Mouse (Mus musculus) ES-Bruce4 (cell line): Measurements from ENCODE around the gene Apoc4. TPM values are rescaled to one million over a fixed set of nuclear protein-coding genes. Genes with fewer than 3 reads are reported as not detected.

ENCODE experiments used
- H3K27ac ChIP-seq: 2 replicates; pipeline ENCODE4 v1.5.1; 2012; ENCODE audit warnings: low read length, inconsistent platforms; ENCODE audit not compliant: insufficient read depth
- H3K27me3 ChIP-seq: 2 replicates; pipeline ENCODE4 v1.6.1; 2012; ENCODE audit warnings: mild to moderate bottlenecking, low read length, inconsistent platforms; ENCODE audit not compliant: control insufficient read depth, poor library complexity, insufficient read depth, severe bottlenecking
- H3K36me3 ChIP-seq: 2 replicates; pipeline ENCODE4 v1.6.1; 2012; ENCODE audit warnings: inconsistent platforms, mild to moderate bottlenecking, low read length, moderate library complexity; ENCODE audit not compliant: control insufficient read depth, poor library complexity, insufficient read depth, severe bottlenecking
- H3K4me1 ChIP-seq: one replicate; pipeline ENCODE4 v1.8.1; 2011; ENCODE audit warnings: low read length; ENCODE audit not compliant: control insufficient read depth, insufficient read depth
- H3K4me3 ChIP-seq: 2 replicates; pipeline ENCODE4 v1.5.1; 2011; ENCODE audit warnings: low read depth, mild to moderate bottlenecking, low read length
- H3K9ac ChIP-seq: 2 replicates; pipeline ENCODE4 v1.6.1; 2012; ENCODE audit warnings: low read depth, mild to moderate bottlenecking, inconsistent platforms; ENCODE audit not compliant: poor library complexity, severe bottlenecking
- H3K9me3 ChIP-seq: replicated peaks from 2 replicates; pipeline ENCODE4 v1.6.1; 2012; ENCODE audit warnings: mild to moderate bottlenecking, low read length, inconsistent platforms; ENCODE audit not compliant: control insufficient read depth, poor library complexity, insufficient read depth, severe bottlenecking
- CTCF ChIP-seq: IDR thresholded peaks from one replicate; pipeline ENCODE4 v1.8.1; 2011; ENCODE audit warnings: low read depth, low read length
- EP300 ChIP-seq: IDR thresholded peaks from 2 replicates; pipeline ENCODE4 v1.6.1; 2011; ENCODE audit warnings: low read depth, low read length; ENCODE audit not compliant: insufficient read depth
- POLR2A ChIP-seq: IDR thresholded peaks from one replicate; pipeline ENCODE4 v1.8.1; 2011; ENCODE audit warnings: low read length; ENCODE audit not compliant: insufficient read depth
- polyA plus RNA-seq: library from polyadenylated mRNA; stranded (reverse); fragments of >200 nt; gene quantifications from 2 replicates; pipeline ENCODE4 v1.2.4, GENCODE M21; 2011; ENCODE audit warnings: low read depth; ENCODE audit not compliant: missing spikeins, insufficient read depth, insufficient read length

Apoc4 gene
- polyA plus RNA-seq, 1 experiment = 1.1 TPM

DNA sequence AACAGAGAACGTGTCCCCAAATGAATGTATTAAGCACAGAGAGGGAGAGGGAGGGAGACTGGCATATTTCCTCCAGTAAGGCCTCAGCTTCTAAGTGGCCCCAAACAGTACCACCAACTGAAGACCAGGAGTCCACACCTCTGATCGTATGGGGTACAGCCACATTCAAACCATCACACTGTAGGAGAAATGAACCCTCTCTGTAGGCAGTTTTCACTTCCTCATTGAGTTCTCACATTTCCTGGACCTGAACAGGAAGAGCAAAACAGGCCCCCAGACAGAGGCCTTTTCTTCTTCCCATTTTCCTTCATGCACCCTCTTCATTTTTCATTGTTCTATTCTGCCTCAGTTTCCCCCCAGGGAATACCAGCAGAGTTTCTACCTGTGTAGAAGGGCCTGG is 13.8 kb downstream of the Apoc4 start:
- Histone ChIP-seq H3K4me3 (no peak overlapping the region), H3K9ac (no peak overlapping the region), H3K36me3 (no peaks in the 10 kb centered on the region), H3K27me3 (no peaks in the 10 kb centered on the region), H3K9me3 (no peaks in the 10 kb centered on the region), H3K27ac (no peak overlapping the region), H3K4me1 (no peaks in the 10 kb centered on the region)
- TF ChIP-seq CTCF = no peak
- no peak for TF ChIP-seq POLR2A
- no peak for TF ChIP-seq EP300

DNA sequence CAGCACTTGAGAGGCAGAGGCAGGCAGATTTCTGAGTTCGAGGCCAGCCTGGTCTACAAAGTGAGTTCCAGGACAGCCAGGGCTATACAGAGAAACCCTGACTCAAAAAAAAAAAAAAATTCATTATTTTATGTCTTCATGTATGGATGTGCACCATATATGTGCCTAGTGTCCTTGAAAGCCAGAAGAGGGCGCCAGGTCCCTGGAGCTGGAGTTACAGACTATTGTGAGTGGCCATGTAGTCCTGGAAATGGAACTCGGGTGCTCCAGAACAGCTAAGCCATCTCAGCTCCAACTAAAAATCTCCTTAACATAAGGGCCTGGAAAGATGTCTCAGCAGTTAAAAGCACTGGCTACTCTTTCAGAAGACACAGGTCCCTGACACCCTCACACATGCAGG is 14.5 kb downstream of the Apoc4 start:
- Histone ChIP-seq H3K9me3 (no peaks in the 10 kb centered on the region), H3K4me1 (no peaks in the 10 kb centered on the region), H3K27me3 (no peaks in the 10 kb centered on the region), H3K36me3 (peaks cover 3% of the 10 kb centered on the region; the same call in 1 of the 2 replicates), H3K9ac (no peak overlapping the region), H3K27ac (no peak overlapping the region), H3K4me3 (no peak overlapping the region)
- no peak for TF ChIP-seq EP300
- TF ChIP-seq CTCF = peak; percentile 47

DNA sequence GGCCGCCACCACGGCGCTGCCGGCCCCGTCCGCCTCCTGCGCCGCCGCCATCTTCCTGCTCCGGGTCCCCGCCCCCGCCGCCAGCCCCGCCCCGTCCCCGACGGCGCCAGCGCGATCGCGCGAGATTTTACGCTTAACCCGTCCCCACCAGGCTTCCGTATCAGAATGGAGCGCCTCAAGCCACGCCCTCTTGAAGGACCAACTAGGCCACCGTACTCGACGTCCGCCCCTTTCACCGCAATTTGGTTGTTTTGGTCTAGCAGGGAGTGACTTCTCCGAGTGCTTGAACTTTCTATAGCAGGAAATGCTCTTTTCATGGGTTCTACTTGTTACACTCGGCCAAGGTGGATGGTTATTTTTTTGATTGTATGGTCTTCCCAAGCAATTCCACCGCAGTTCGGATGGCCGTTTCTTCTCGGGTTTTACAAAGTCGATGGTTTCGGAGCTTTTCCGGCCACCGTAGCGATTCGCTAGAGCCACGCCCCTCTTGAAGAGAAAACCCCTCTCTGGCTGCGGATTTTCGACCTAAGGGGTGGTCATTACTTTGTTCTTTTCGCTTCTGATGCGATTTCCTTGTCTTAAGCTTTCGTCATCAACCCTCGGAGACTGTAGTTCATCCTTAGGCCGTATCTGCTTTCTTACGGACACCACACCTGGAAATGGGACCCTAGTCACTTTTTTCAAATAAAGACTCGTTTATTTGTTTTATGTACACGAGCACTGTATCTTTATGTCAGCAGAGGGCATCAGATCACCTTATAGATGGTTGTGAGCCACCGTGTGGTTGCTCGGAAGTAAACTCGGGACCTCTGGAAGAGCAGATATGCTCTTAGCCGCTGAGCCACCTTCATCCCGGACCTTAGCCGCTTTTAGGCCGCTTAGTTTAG is 16.1 kb downstream of the Apoc4 start, which contains the start of gene Clptm1:
Gene Clptm1, minus strand, starts transcription at position 79 of the 887 bp plus-strand sequence.
- H3K4me1 ChIP-seq = no peaks in the 10 kb centered on the region
- H3K9ac ChIP-seq = peak within 1 kb of the TSS; percentile 99
- peaks cover 6% of the 10 kb centered on the region for H3K36me3 ChIP-seq
- H3K27me3 ChIP-seq = no peaks in the 10 kb centered on the region
- peak within 1 kb of the TSS; percentile 99 for H3K4me3 ChIP-seq
- peak within 1 kb of the TSS; percentile 95 for H3K27ac ChIP-seq
- TF ChIP-seq POLR2A = no peak
- peak; percentile 43 for TF ChIP-seq CTCF
- H3K9me3 ChIP-seq = no peaks in the 10 kb centered on the region

- Histone ChIP-seq H3K27ac (no peak overlapping the region), H3K9me3 (no peaks in the 10 kb centered on the region), H3K36me3 (peaks cover 9% of the 10 kb centered on the region), H3K4me3 (peak overlapping the region; percentile 99), H3K4me1 (no peaks in the 10 kb centered on the region), H3K9ac (peak overlapping the region; percentile 99), H3K27me3 (no peaks in the 10 kb centered on the region)
- TF ChIP-seq CTCF = no peak
- TF ChIP-seq POLR2A = no peak
- no peak for TF ChIP-seq EP300
These were observed 16.8 kb downstream of the Apoc4 start for GRCm38 (mm10) chr7:19664455-19664954.

DNA sequence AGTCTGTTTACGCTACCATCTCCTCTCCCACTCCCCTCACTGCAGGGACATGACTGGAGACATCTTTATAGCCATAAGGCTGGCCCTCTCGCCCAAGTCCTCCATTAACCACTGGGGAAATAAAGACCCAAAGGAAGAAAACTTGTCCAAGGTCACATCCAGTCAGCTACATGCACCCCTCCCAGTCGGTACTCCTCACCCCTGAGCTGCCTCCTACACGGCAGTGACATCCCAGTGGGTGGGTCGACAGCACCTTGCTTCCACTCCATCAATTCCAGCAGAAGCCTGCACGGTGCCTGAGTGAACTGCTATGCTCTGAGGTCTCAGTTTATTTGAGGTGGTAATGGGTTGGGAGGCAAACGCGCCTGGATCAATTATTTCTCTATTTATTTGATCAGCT is 17.3 kb downstream of the Apoc4 start:
- Histone ChIP-seq H3K9ac (peak overlapping the region; percentile 99), H3K27me3 (no peaks in the 10 kb centered on the region), H3K27ac (no peak overlapping the region), H3K36me3 (peaks cover 9% of the 10 kb centered on the region), H3K4me1 (no peaks in the 10 kb centered on the region), H3K4me3 (peak overlapping the region; percentile 99), H3K9me3 (no peaks in the 10 kb centered on the region)
- TF ChIP-seq EP300 = no peak
- TF ChIP-seq CTCF = no peak
- no peak for TF ChIP-seq POLR2A

- no peaks in the 10 kb centered on the region for H3K27me3 ChIP-seq
- H3K4me3 ChIP-seq = no peak overlapping the region
- H3K36me3 ChIP-seq = peaks cover 8% of the 10 kb centered on the region
- H3K4me1 ChIP-seq = no peaks in the 10 kb centered on the region
- TF ChIP-seq EP300 = no peak
- TF ChIP-seq POLR2A = no peak
- TF ChIP-seq CTCF = no peak
- no peaks in the 10 kb centered on the region for H3K9me3 ChIP-seq
- no peak overlapping the region for H3K9ac ChIP-seq
- H3K27ac ChIP-seq = no peak overlapping the region
These were observed 28.7 kb downstream of the Apoc4 start for GRCm38 (mm10) chr7:19652614-19653013.
